Mouse (Mus musculus) inflammation-experienced regulatory T-cells, adult 6 months (primary cell): ENCODE measurements around the gene Abcc8. TPM values are rescaled to one million over a fixed set of nuclear protein-coding genes. Genes with fewer than 3 reads are reported as not detected.
"Not testable (repeated sequence)": the region's sequence is repeated elsewhere in the genome, so short reads cannot be mapped to it uniquely, and the experiment has no call there.

Experiments
- ATAC-seq: one replicate; pipeline ENCODE4 v1.8.0; 2017
- polyA plus RNA-seq, 3 experiments: library from polyadenylated mRNA; unstranded; fragments of 100-300 nt; shearing (Covaris generic); gene quantifications; one replicate each; pipeline ENCODE4 v1.2.1; 2017

Abcc8 gene
- polyA plus RNA-seq: not detected

GRCm38 (mm10) chr7:46179431-46180275, at the start of gene Abcc8:
Gene Abcc8, minus strand, starts transcription at chr7:46180033.
- ATAC-seq: no peak

GRCm38 (mm10) chr7:46226936-46227335, 47.1 kb upstream of the Abcc8 start:
- ATAC-seq: no peak

DNA sequence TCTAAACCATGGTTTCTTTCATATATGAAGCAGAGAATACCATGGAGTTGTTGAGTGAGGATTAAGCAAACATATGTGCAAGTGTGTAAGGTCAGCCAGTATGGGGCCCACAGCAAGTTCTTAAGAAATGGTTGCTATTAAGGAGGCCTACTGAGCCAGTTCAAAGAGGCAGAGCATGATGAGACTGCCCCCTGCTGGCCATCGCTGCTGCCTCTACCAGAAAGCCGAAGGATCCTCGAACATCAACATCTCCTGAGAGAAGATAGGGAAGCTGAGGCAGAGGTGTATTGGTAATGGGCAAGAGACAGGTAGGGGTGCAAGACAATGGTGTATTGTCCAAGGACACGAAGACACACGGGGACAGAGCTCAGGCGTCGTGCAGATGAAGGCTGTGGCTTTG, 46.4 kb upstream of the Abcc8 start:
- ATAC-seq: no peak

GRCm38 (mm10) chr7:46220591-46221129, 40.8 kb upstream of the Abcc8 start:
- no peak for ATAC-seq

DNA sequence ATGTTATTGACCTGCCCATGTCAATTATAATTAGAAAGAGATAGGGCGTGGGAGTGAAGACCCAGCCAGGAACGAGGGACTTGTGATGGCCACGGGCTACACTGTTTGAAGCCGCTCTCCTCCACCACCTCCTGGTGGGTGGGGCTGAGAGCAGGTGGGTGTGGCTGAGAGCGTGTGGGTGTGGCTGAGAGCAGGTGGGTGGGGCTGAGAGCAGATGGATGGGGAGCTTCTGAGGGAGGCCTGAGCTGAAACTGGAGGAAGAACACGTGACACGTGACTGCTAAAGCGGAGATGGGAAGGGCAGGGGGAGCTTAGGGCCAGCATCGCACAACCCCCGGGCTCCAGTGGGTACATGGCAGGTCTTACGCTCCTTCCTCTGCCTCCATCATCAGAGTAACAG, 38.6 kb upstream of the Abcc8 start:
- ATAC-seq: no peak

DNA sequence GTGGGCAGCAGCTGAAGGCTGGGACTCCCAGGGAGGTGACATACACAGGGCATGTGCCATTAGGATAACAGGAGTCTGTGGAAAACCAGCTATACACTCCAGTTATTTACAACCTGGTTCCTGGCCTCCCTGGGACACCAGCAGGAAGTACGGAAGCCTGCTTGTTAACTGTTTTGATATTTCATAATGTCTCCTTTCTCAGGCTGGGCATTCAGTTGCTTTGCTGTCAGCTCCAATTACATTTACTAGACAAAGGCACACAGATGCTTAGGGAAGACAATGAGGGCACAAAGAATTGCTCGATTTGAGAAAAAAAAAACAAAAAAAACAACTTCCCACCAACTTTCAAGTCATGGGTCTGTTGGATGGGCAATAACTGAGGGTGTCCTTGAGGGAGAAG, 36.6 kb upstream of the Abcc8 start:
- no peak for ATAC-seq

- ATAC-seq: no peak
These were observed 30.4 kb upstream of the Abcc8 start for GRCm38 (mm10) chr7:46210276-46210675.

- no peak for ATAC-seq
These were observed 28.3 kb upstream of the Abcc8 start for GRCm38 (mm10) chr7:46208131-46208530.

DNA sequence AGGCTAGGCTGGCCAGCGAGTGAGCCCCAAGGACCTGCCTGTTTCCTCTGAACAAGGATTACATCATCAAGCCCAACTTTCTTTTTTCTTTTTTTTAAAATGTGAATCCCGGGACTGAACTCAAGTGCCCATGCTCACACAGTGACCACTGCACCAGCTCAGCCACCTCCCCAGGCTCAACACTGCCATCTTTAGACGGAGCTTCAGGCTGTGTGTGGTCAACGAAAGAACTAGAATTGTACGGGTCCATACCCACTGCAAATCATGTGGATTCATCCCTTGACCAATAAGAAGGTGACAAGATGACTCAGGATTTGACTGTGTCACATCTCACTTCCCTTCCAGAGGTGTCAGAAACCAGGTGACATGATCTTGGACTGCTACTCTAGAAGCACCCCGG, 24.9 kb upstream of the Abcc8 start:
- ATAC-seq: no peak

DNA sequence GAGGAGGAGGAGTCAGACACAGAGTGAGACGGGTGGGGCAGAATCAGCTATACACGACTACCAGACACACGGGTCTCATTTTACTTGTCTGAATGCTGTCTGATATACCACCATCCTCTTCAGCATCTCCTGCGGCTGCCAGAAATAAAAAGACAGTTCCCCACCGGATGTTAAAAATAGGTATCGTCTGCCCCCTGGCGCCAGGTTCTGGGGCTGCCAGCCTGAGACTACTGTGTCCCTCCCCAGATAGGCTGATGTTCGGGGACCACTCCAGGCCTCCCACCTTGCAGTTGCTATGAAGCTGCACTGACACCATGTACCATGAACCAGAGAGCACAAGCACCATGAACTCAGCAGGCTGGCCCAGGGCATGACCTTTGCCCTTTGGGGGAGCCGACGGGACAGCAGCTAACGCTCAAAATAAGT, 24.2 kb upstream of the Abcc8 start:
- no peak for ATAC-seq

DNA sequence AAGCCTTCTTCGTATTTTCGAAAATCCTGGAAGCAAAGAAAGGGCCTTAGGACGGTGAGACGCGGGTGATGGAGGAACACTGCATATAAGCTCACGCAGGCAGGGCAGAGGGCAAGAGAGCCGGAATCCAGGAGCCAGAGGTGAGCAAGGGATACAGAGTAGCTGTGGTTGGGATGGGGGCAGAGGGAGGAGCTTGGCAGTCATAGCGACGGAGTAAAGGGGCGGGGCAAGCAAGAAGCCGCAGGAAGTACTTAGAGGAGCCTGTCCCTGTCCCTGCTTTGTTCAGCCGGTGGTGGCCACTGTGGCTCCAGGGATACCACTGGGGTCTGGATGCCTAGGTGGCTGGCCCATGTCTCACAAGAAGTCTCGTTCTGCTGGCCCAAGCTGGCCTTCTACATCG, 21.8 kb upstream of the Abcc8 start:
- ATAC-seq: no peak

GRCm38 (mm10) chr7:46200021-46200420, 20.2 kb upstream of the Abcc8 start:
- ATAC-seq: no peak

DNA sequence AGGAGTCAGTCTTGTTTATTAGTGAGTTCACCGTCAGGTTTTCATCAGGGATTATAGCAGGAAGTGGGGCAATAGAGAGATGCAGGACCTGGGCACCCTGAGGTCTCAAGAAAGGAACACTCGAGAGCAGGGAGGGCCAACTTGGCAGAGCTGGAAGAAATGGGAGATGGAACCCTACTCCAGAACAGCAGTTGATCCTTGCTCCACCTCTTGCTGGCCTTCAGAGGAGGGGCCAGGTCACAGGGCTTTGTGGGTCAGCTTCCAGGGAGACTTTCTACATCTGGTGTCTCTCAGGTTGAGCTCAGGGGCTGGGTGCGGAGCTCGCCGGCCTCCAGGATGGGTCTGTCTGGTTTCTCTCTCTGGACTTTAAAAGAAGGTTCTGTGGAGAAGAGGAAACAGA, 15.5 kb upstream of the Abcc8 start:
- no peak for ATAC-seq

GRCm38 (mm10) chr7:46184232-46184631, 4.4 kb upstream of the Abcc8 start:
- ATAC-seq: no peak

DNA sequence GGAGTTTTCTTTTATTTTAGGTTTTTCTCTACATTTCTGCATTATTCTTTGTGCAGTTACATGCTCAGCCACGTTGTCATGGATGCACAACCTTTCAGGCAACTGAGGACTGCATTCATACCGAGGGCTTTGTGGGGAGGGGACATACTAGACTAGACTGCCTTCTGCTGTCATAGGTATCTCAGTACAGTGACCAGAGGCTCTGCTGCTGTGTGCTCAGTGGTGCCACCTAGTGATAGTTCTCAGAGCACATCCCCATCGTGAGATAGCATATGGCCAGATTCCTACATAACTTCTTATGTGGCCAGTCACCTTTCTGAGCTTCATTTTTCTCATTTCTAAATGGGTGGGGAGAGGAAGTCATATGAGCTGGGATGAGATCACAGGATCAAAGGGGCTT, 1.8 kb upstream of the Abcc8 start:
- ATAC-seq: no peak

- not testable (repeated sequence) for ATAC-seq
These were observed 10.9 kb downstream of the Abcc8 start for GRCm38 (mm10) chr7:46168980-46169379.

DNA sequence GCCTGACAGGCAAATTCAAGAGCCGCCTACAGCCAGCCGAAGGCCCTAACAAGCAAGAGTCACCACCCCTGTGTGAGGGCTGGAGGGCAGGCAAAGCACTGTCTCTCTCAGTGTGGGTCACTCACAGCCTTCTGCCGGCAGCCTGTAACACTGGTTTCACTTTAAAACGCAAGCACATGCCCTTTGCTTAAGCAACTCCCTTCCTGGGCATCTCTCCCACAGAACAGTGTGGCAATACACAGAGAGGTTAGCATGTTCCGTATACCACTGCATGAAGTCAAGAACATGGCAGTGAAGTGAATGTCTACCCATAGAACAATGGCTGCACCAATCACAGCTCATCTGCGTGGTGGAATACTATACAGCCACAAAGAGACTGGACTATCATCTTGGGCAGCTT, 11.4 kb downstream of the Abcc8 start:
- no peak for ATAC-seq

DNA sequence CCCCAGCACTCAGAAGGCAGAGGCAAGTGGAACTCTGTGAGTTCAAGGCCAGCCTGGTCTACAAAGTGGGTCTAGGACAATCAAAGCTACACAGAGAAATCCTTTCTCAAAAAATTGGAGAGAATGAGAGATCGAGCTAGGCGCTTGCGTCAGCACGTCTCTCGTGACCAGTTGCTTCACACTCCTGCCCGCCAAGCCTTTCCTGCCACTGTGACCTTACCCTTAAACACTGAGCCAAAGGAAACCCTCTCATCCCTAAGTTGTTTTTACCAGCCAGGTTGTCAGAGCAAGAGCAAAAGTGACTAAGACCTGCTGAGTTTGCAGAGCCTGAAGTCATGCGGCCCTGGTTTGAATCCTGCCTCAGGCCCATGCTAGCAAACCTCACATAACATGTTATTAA, 11.9 kb downstream of the Abcc8 start:
- ATAC-seq: no peak

- ATAC-seq: no peak
These were observed 14.0 kb downstream of the Abcc8 start for GRCm38 (mm10) chr7:46165876-46166275.

- ATAC-seq: no peak
These were observed 17.1 kb downstream of the Abcc8 start for GRCm38 (mm10) chr7:46162731-46163130.

DNA sequence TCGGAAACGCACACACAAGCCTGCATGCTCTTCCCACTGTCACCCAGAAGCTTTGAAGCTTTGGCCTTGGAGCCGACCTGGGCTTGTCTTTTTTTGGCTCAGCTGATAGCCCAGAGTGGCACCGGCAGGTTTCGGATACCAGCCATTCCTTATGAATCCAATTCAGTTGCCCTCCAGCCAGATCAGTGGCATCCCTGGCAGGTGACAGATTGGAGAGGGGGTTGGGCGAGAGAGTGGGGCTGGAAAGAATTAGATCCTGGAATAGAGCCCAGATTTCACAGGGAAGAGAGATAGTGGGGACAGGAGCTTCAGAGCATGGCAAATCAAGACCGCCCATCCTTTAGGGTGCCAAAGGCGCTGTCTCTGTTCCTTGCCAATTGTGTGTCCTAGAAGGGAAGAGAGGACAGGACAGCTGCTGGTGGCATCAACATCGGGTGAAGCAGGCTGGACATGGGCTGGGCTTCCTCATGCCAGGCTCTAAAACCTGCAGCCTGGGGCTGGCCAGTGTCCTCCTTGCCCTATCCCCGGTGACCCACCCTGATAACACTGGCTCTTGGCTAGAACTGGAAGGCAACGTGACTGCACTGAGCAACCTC, 17.6 kb downstream of the Abcc8 start:
- ATAC-seq: no peak

GRCm38 (mm10) chr7:46161615-46162014, 18.2 kb downstream of the Abcc8 start:
- no peak for ATAC-seq

- no peak for ATAC-seq
These were observed 22.1 kb downstream of the Abcc8 start for GRCm38 (mm10) chr7:46157746-46158145.
